Mouse (Mus musculus) heart, embryonic 15.5 days (tissue): ENCODE results near the gene Scgb3a1. TPM values are rescaled to one million over a fixed set of nuclear protein-coding genes. Genes with fewer than 3 reads are reported as not detected.

Experiments
- ATAC-seq: fragments of 200-750 bp; cut with Nextera tagmentation; replicated peaks from 2 replicates; pipeline ENCODE4 v1.8.0; 2017; ENCODE audit warnings: low read depth, moderate TSS enrichment; ENCODE audit not compliant: insufficient number of reproducible peaks, insufficient read depth, low FRiP score
- H3K27ac ChIP-seq: fragments of 300-500 bp; sonication (generic); 2 replicates; pipeline ENCODE4 v1.5.1; 2015; ENCODE audit warnings: mild to moderate bottlenecking, inconsistent platforms
- H3K27me3 ChIP-seq: fragments of 300-500 bp; sonication (generic); 2 replicates; pipeline ENCODE4 v1.6.1; 2015; ENCODE audit warnings: inconsistent platforms
- H3K36me3 ChIP-seq: fragments of 300-500 bp; sonication (generic); 2 replicates; pipeline ENCODE4 v1.6.1; 2015; ENCODE audit warnings: mild to moderate bottlenecking, inconsistent platforms
- H3K4me1 ChIP-seq: fragments of 300-500 bp; sonication (generic); replicated peaks from 2 replicates; pipeline ENCODE4 v1.6.1; 2015; ENCODE audit warnings: inconsistent platforms
- H3K4me2 ChIP-seq: fragments of 300-500 bp; sonication (generic); 2 replicates; pipeline ENCODE4 v1.6.1; 2015; ENCODE audit warnings: inconsistent platforms, mild to moderate bottlenecking, moderate library complexity
- H3K4me3 ChIP-seq: fragments of 300-500 bp; sonication (generic); 2 replicates; pipeline ENCODE4 v1.5.1; 2015; ENCODE audit warnings: mild to moderate bottlenecking, inconsistent platforms
- H3K9ac ChIP-seq: fragments of 300-500 bp; sonication (generic); 2 replicates; pipeline ENCODE4 v1.6.1; 2015; ENCODE audit warnings: mild to moderate bottlenecking, inconsistent platforms
- H3K9me3 ChIP-seq: fragments of 300-500 bp; sonication (generic); replicated peaks from 2 replicates; pipeline ENCODE4 v1.6.1; 2016; ENCODE audit warnings: inconsistent platforms
- WGBS: fragments of 180-500 bp; shearing (Covaris S2); methylation state at CpG from one replicate; pipeline ENCODE4 v1.1.7; 2015; ENCODE audit warnings: mixed read lengths; 5-methylcytosine and 5-hydroxymethylcytosine counted together
- polyA plus RNA-seq: library from polyadenylated mRNA; unstranded; fragments of >200 nt; fragmentation: Nextera tagmentation; extraction: Ambion mirVana; gene quantifications from 2 replicates; pipeline ENCODE4 v1.2.1, GENCODE M21; 2015

The Scgb3a1 gene
- polyA plus RNA-seq, 1 experiment from 2014 or later, result 0.76 TPM

- peaks cover 4% of the 10 kb centered on the region; the same call in 1 of the 2 replicates for H3K4me1 ChIP-seq
- no peak overlapping the region for H3K27ac ChIP-seq
- peaks cover 44% of the 10 kb centered on the region for H3K36me3 ChIP-seq
- ATAC-seq, result no peak
- no peak overlapping the region for H3K4me3 ChIP-seq
- 94% methylated on average over 8 of the region's 8 CpGs for WGBS
- no peak overlapping the region for H3K9ac ChIP-seq
- no peaks in the 10 kb centered on the region for H3K27me3 ChIP-seq
- H3K4me2 ChIP-seq, result no peak overlapping the region
- no peaks in the 10 kb centered on the region for H3K9me3 ChIP-seq
Measured at GRCm38 (mm10) chr11:49702014-49702413, 38.6 kb downstream of the Scgb3a1 start.

- no peak overlapping the region for H3K27ac ChIP-seq
- H3K9ac ChIP-seq, result no peak overlapping the region
- 61% methylated on average over 8 of the region's 8 CpGs for WGBS
- H3K27me3 ChIP-seq, result no peaks in the 10 kb centered on the region
- no peak overlapping the region for H3K4me2 ChIP-seq
- H3K4me1 ChIP-seq, result peaks cover 17% of the 10 kb centered on the region
- ATAC-seq, result no peak
- no peaks in the 10 kb centered on the region for H3K9me3 ChIP-seq
- H3K36me3 ChIP-seq, result peaks cover 27% of the 10 kb centered on the region
- H3K4me3 ChIP-seq, result no peak overlapping the region
Measured at GRCm38 (mm10) chr11:49704804-49705203, 41.4 kb downstream of the Scgb3a1 start.

- Histone ChIP-seq H3K4me3 (no peak overlapping the region), H3K27me3 (no peaks in the 10 kb centered on the region), H3K4me1 (peaks cover 26% of the 10 kb centered on the region), H3K27ac (no peak overlapping the region), H3K4me2 (no peak overlapping the region), H3K36me3 (peaks cover 10% of the 10 kb centered on the region), H3K9ac (no peak overlapping the region), H3K9me3 (no peaks in the 10 kb centered on the region)
- WGBS, result 67% methylated on average over 2 of the region's 2 CpGs
- ATAC-seq, result no peak
Measured at GRCm38 (mm10) chr11:49707834-49708233, 44.4 kb downstream of the Scgb3a1 start.

- peaks cover 35% of the 10 kb centered on the region for H3K4me1 ChIP-seq
- peak overlapping the region; percentile 67 for H3K4me2 ChIP-seq
- H3K9me3 ChIP-seq, result no peaks in the 10 kb centered on the region
- peak overlapping the region; percentile 99; the same call in 1 of the 2 replicates for H3K9ac ChIP-seq
- H3K36me3 ChIP-seq, result peaks cover 5% of the 10 kb centered on the region
- peak overlapping the region; percentile 98 for H3K4me3 ChIP-seq
- ATAC-seq, result no peak
- 64% methylated on average over 2 of the region's 2 CpGs for WGBS
- H3K27ac ChIP-seq, result no peak overlapping the region
- no peaks in the 10 kb centered on the region for H3K27me3 ChIP-seq
Measured at GRCm38 (mm10) chr11:49710664-49711063, 47.3 kb downstream of the Scgb3a1 start.

GRCm38 (mm10) chr11:49711981-49712554 is 48.7 kb downstream of the Scgb3a1 start:
- no peaks in the 10 kb centered on the region for H3K36me3 ChIP-seq
- ATAC-seq, result peak; percentile 48
- peak overlapping the region; percentile 99 for H3K9ac ChIP-seq
- H3K4me2 ChIP-seq, result peak overlapping the region; percentile 67
- peaks cover 33% of the 10 kb centered on the region for H3K4me1 ChIP-seq
- WGBS, result under 1% methylated on average over 50 of the region's 70 CpGs
- peak overlapping the region; percentile 96 for H3K27ac ChIP-seq
- H3K4me3 ChIP-seq, result peak overlapping the region; percentile 98
- no peaks in the 10 kb centered on the region for H3K9me3 ChIP-seq
- H3K27me3 ChIP-seq, result no peaks in the 10 kb centered on the region

GRCm38 (mm10) chr11:49712555-49713335 is 49.3 kb downstream of the Scgb3a1 start, which contains the start of gene Cnot6:
Gene Cnot6 (minus strand): TSS chr11:49712723.
- peak; percentile 96 for ATAC-seq
- no peaks in the 10 kb centered on the region for H3K27me3 ChIP-seq
- WGBS, result 1% methylated on average over 63 of the region's 65 CpGs
- H3K36me3 ChIP-seq, result no peaks in the 10 kb centered on the region
- H3K9ac ChIP-seq, result peak within 1 kb of the TSS; percentile 99
- H3K27ac ChIP-seq, result peak within 1 kb of the TSS; percentile 96
- H3K4me1 ChIP-seq, result peaks cover 33% of the 10 kb centered on the region
- H3K4me3 ChIP-seq, result peak within 1 kb of the TSS; percentile 98
- H3K9me3 ChIP-seq, result no peaks in the 10 kb centered on the region
- peak within 1 kb of the TSS; percentile 78 for H3K4me2 ChIP-seq

GRCm38 (mm10) chr11:49713336-49714334 is 50.2 kb downstream of the Scgb3a1 start:
- Histone ChIP-seq H3K9me3 (no peaks in the 10 kb centered on the region), H3K4me2 (peak overlapping the region; percentile 78), H3K27me3 (no peaks in the 10 kb centered on the region), H3K9ac (peak overlapping the region; percentile 50), H3K27ac (peak overlapping the region; percentile 96), H3K36me3 (no peaks in the 10 kb centered on the region), H3K4me1 (peaks cover 28% of the 10 kb centered on the region), H3K4me3 (peak overlapping the region; percentile 98)
- no peak; the same call in 1 of the 2 replicates for ATAC-seq
- 34% methylated on average over 20 of the region's 20 CpGs for WGBS

Other genes with a start within 250 kb of the Scgb3a1 start
- not detected in 2 replicates for gene Olfr1389, start 240.5 kb upstream of the Scgb3a1 start, polyA plus RNA-seq
- gene Olfr1388, start 227.0 kb upstream of the Scgb3a1 start, polyA plus RNA-seq, result 0.06 TPM in 1 of 2 replicates, not detected in the other
- not detected in 2 replicates for gene Olfr1387, start 208.3 kb upstream of the Scgb3a1 start, polyA plus RNA-seq
- gene Olfr1386, start 198.6 kb upstream of the Scgb3a1 start, polyA plus RNA-seq, result not detected in 2 replicates
- gene Olfr1385, start 174.5 kb upstream of the Scgb3a1 start, polyA plus RNA-seq, result not detected in 2 replicates
- not detected in 2 replicates for gene Olfr1384, start 156.9 kb upstream of the Scgb3a1 start, polyA plus RNA-seq
- not detected in 2 replicates for gene Olfr1383, start 144.0 kb upstream of the Scgb3a1 start, polyA plus RNA-seq
- gene Olfr1382, start 135.4 kb upstream of the Scgb3a1 start, polyA plus RNA-seq, result not detected in 2 replicates
- gene Olfr1381, start 120.2 kb upstream of the Scgb3a1 start, polyA plus RNA-seq, result not detected in 2 replicates
- gene Olfr1380, start 106.7 kb upstream of the Scgb3a1 start, polyA plus RNA-seq, result not detected in 2 replicates
- gene Flt4, start 54.3 kb upstream of the Scgb3a1 start, polyA plus RNA-seq, result 6.1 and 7.8 TPM in 2 replicates
- gene Cnot6, start 49.1 kb downstream of the Scgb3a1 start, polyA plus RNA-seq, result 35.8 and 40.1 TPM in 2 replicates
- 10.3 and 11.7 TPM in 2 replicates for gene Gfpt2, start 130.6 kb downstream of the Scgb3a1 start, polyA plus RNA-seq
- gene Mapk9, start 183.1 kb downstream of the Scgb3a1 start, polyA plus RNA-seq, result 31.1 and 33.0 TPM in 2 replicates
- 0.05 and 0.28 TPM in 2 replicates for gene Rasgef1c, start 238.2 kb downstream of the Scgb3a1 start, polyA plus RNA-seq